Mouse (Mus musculus) gastrocnemius, postnatal 14 days (tissue): Measurements from ENCODE around the gene Ssbp1. TPM values are rescaled to one million over a fixed set of nuclear protein-coding genes. Genes with fewer than 3 reads are reported as not detected.

Source experiments
- DNase-seq: peaks from one replicate; pipeline ENCODE4 v3.0.0; 2021; ENCODE audit warnings: mixed read lengths
- intact Hi-C: fragments of 180-260 bp; cut with DNase I; formaldehyde crosslinking; loops from one replicate; pipeline ENCODE4 v1.15.1; 2025; ENCODE audit warnings: low total_unique reads
- long read RNA-seq, 2 experiments: library from polyadenylated mRNA; stranded (forward); transcript quantifications; one replicate each; pipeline ENCODE4 v2.0.0; 2021
- total RNA-seq, 2 experiments: library from RNA; stranded (reverse); gene quantifications; 2 replicates each; pipeline ENCODE4 v1.2.3; 2021

Gene Ssbp1
- 10 to 100 TPM; 26.4 to 28.9 TPM for total RNA-seq
- long read RNA-seq, experiment 1, full-length matches to known transcripts, result 52 of 112 reads
- long read RNA-seq, experiment 1, partial matches to known transcripts, result 57 of 112 reads
- long read RNA-seq, experiment 1, other reads (novel, unspliced or antisense), result 3 of 112 reads
- long read RNA-seq, experiment 2, full-length matches to known transcripts, result 36 of 115 reads
- long read RNA-seq, experiment 2, partial matches to known transcripts, result 76 of 115 reads
- long read RNA-seq, experiment 2, other reads (novel, unspliced or antisense), result 3 of 115 reads

GRCm38 (mm10) chr6:40470916-40471719 lies at the start of gene Ssbp1:
Ssbp1 (plus strand) TSS chr6:40471352.
- intact Hi-C loops, result loop anchor here (5.0 kb wide), 1 partner anchor 144 kb away; the partner anchor contains the start of gene Agk
- peak; percentile 93 for DNase-seq

GRCm38 (mm10) chr6:40423013-40423412 lies 48.1 kb upstream of the Ssbp1 start:
- DNase-seq, result no peak
- intact Hi-C loops, result no loop called here

- DNase-seq, result no peak
Observed at GRCm38 (mm10) chr6:40423774-40424173, 47.4 kb upstream of the Ssbp1 start.

GRCm38 (mm10) chr6:40427441-40427840 lies 43.7 kb upstream of the Ssbp1 start:
- no peak for DNase-seq
- intact Hi-C loops, result no loop called here

More at GRCm38 (mm10) chr6:40423774-40424173, 47.4 kb upstream of the Ssbp1 start:
- intact Hi-C loops, result no loop called here

GRCm38 (mm10) chr6:40428696-40429095 lies 42.5 kb upstream of the Ssbp1 start:
- intact Hi-C loops, result no loop called here
- no peak for DNase-seq

GRCm38 (mm10) chr6:40429521-40429931 lies 41.6 kb upstream of the Ssbp1 start:
- DNase-seq, result no peak
- intact Hi-C loops, result no loop called here

GRCm38 (mm10) chr6:40430251-40430650 lies 40.9 kb upstream of the Ssbp1 start:
- intact Hi-C loops, result no loop called here

GRCm38 (mm10) chr6:40430878-40431277 lies 40.3 kb upstream of the Ssbp1 start:
- intact Hi-C loops, result no loop called here
- no peak for DNase-seq

More at GRCm38 (mm10) chr6:40430251-40430650, 40.9 kb upstream of the Ssbp1 start:
- DNase-seq, result no peak

GRCm38 (mm10) chr6:40431356-40431755 lies 39.8 kb upstream of the Ssbp1 start:
- intact Hi-C loops, result no loop called here
- no peak for DNase-seq

GRCm38 (mm10) chr6:40431812-40432211 lies 39.3 kb upstream of the Ssbp1 start:
- intact Hi-C loops, result no loop called here
- no peak for DNase-seq

GRCm38 (mm10) chr6:40432346-40433275 lies 38.5 kb upstream of the Ssbp1 start:
- intact Hi-C loops, result no loop called here
- DNase-seq, result no peak

- intact Hi-C loops, result no loop called here
- DNase-seq, result no peak
Observed at GRCm38 (mm10) chr6:40434697-40435096, 36.5 kb upstream of the Ssbp1 start.

- intact Hi-C loops, result no loop called here
- DNase-seq, result peak; percentile 35
Observed at GRCm38 (mm10) chr6:40435151-40436046, 35.8 kb upstream of the Ssbp1 start.

- intact Hi-C loops, result no loop called here
- peak; percentile 84 for DNase-seq
Observed at GRCm38 (mm10) chr6:40436047-40436483, 35.1 kb upstream of the Ssbp1 start, which contains the start of gene E330009J07Rik. E330009J07Rik (minus strand) TSS chr6:40436135.

GRCm38 (mm10) chr6:40438936-40439335 lies 32.2 kb upstream of the Ssbp1 start, which contains the start of gene Wee2:
Wee2 (plus strand) TSS chr6:40439088.
- intact Hi-C loops, result no loop called here
- DNase-seq, result no peak

GRCm38 (mm10) chr6:40439731-40440130 lies 31.4 kb upstream of the Ssbp1 start:
- no peak for DNase-seq
- intact Hi-C loops, result no loop called here

- intact Hi-C loops, result no loop called here
- DNase-seq, result no peak
Observed at GRCm38 (mm10) chr6:40441276-40441675, 29.9 kb upstream of the Ssbp1 start.

- no peak for DNase-seq
- intact Hi-C loops, result no loop called here
Observed at GRCm38 (mm10) chr6:40441755-40442154, 29.4 kb upstream of the Ssbp1 start.
